Mouse (Mus musculus) heart, postnatal 0 days (tissue): Measurements from ENCODE around the gene Slit1. TPM values are rescaled to one million over a fixed set of nuclear protein-coding genes. Genes with fewer than 3 reads are reported as not detected.

ENCODE experiments used
- ATAC-seq: fragments of 200-750 bp; cut with Nextera tagmentation; 2 replicates; pipeline ENCODE4 v1.8.0; 2017; ENCODE audit warnings: low read depth, moderate number of reproducible peaks, moderate library complexity; ENCODE audit not compliant: insufficient read depth
- DNase-seq: peaks from one replicate; pipeline ENCODE4 v3.0.0-alpha.2; 2016; ENCODE audit warnings: low spot score
- H3K27ac ChIP-seq: fragments of 300-500 bp; sonication (generic); 2 replicates; pipeline ENCODE4 v1.5.1; 2014; ENCODE audit warnings: low read depth, mild to moderate bottlenecking
- H3K27me3 ChIP-seq: fragments of 300-500 bp; sonication (generic); 2 replicates; pipeline ENCODE4 v1.6.1; 2014; ENCODE audit warnings: low read length, mixed read lengths; ENCODE audit not compliant: control insufficient read depth, insufficient read depth
- H3K36me3 ChIP-seq: fragments of 300-500 bp; sonication (generic); replicated peaks from 2 replicates; pipeline ENCODE4 v1.6.1; 2014; ENCODE audit warnings: low read length, mixed read lengths; ENCODE audit not compliant: control insufficient read depth, insufficient read depth
- H3K4me1 ChIP-seq: fragments of 300-500 bp; sonication (generic); 2 replicates; pipeline ENCODE4 v1.6.1; 2014; ENCODE audit warnings: antibody characterized with exemption; ENCODE audit not compliant: control insufficient read depth, insufficient read depth
- H3K4me2 ChIP-seq: fragments of 300-500 bp; sonication (generic); 2 replicates; pipeline ENCODE4 v1.6.1; 2014; ENCODE audit warnings: low read depth, mild to moderate bottlenecking, low read length, moderate library complexity
- H3K4me3 ChIP-seq: fragments of 300-500 bp; sonication (generic); 2 replicates; pipeline ENCODE4 v1.5.1; 2014; ENCODE audit warnings: low read depth, low read length
- H3K9ac ChIP-seq: fragments of 300-500 bp; sonication (generic); replicated peaks from 2 replicates; pipeline ENCODE4 v1.6.1; 2014; ENCODE audit warnings: low read depth, low read length, mixed read lengths
- H3K9me3 ChIP-seq: fragments of 300-500 bp; sonication (generic); replicated peaks from 2 replicates; pipeline ENCODE4 v1.6.1; 2016; ENCODE audit warnings: low read length; ENCODE audit not compliant: control insufficient read depth
- CTCF ChIP-seq: IDR thresholded peaks from 2 replicates; pipeline ENCODE4 v1.5.1; 2016; ENCODE audit warnings: antibody characterized with exemption, control low read depth, low read depth
- EP300 ChIP-seq: IDR thresholded peaks from 2 replicates; pipeline ENCODE4 v1.6.1; 2016; ENCODE audit warnings: antibody characterized with exemption, low read depth
- WGBS: fragments of 180-500 bp; shearing (Covaris S2); extraction: QIAGEN DNeasy Blood & Tissue Kit; methylation state at CpG from one replicate; pipeline ENCODE4 v1.1.7; 2014; 5-methylcytosine and 5-hydroxymethylcytosine counted together
- polyA plus RNA-seq: library from polyadenylated mRNA; unstranded; fragments of >200 nt; fragmentation: Nextera tagmentation; extraction: Ambion mirVana; gene quantifications from 2 replicates; pipeline ENCODE4 v1.2.1, GENCODE M21; 2015
- total RNA-seq: library from RNA; depleted of rRNA; stranded (reverse); fragments of >200 nt; gene quantifications from 2 replicates; pipeline ENCODE4 v1.2.3, GENCODE M21; 2014; ENCODE audit warnings: low replicate concordance

The Slit1 gene
- total and polyA plus RNA-seq, 2 experiments from 2014 or later, result 0.61 TPM; not detected in 1

DNA sequence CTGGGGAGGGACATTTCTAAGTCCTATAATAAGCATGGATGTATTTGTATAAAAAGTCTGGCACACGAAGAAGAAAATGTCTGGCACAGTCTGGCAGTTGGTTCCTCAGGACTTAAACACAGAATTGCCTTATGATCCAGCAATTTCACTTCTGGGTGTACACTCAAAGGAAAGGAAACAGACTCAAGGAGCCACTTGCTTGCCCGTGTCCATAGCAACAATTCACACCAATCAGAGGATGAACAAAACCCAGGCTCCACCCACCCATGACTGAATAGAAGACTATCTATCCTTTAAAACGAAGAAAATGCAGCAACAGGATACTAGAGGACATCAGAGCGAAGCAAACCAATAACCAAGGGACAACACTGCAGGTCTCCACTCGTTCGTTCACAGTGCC, 48.4 kb downstream of the Slit1 start:
- no peak overlapping the region for H3K9ac ChIP-seq
- no peak for ATAC-seq
- H3K9me3 ChIP-seq, result no peaks in the 10 kb centered on the region
- TF ChIP-seq EP300 (no peak), CTCF (no peak)
- no peak overlapping the region for H3K4me3 ChIP-seq
- no peaks in the 10 kb centered on the region for H3K4me1 ChIP-seq
- WGBS, result 59% methylated on average over 6 of the region's 6 CpGs
- H3K27ac ChIP-seq, result no peak overlapping the region
- H3K27me3 ChIP-seq, result 0 out of 2 replicates have a peak, but pooled peaks cover 18% of the 10 kb centered on the region
- H3K36me3 ChIP-seq, result no peaks in the 10 kb centered on the region
- DNase-seq, result no peak
- no peak overlapping the region for H3K4me2 ChIP-seq

DNA sequence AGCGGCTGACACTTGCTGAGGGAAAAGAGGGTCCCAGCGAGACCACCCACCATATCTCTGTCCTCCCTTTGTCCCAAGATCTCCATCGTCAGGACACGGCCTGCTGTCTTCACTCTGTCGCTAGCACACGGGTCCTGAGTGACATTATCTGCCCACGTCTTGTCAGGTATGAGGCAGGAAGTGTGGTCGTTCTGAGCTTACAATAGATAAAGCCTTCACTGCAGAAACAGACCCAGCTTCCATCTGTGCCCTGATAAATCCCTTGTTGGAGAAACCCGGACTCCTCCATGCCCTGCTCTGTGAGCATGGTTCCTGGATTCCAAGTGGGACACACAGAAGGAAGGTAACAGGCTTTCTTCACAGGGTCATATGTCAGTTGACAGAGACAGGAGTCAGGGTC, 48.9 kb downstream of the Slit1 start:
- DNase-seq (no peak), ATAC-seq (no peak)
- Histone ChIP-seq H3K36me3 (no peaks in the 10 kb centered on the region), H3K9me3 (no peaks in the 10 kb centered on the region), H3K9ac (no peak overlapping the region), H3K27ac (no peak overlapping the region), H3K4me2 (no peak overlapping the region), H3K4me3 (no peak overlapping the region), H3K4me1 (no peaks in the 10 kb centered on the region), H3K27me3 (0 out of 2 replicates have a peak, but pooled peaks cover 18% of the 10 kb centered on the region)
- no peak for TF ChIP-seq EP300
- TF ChIP-seq CTCF, result no peak
- 13% methylated on average over 9 of the region's 9 CpGs for WGBS

DNA sequence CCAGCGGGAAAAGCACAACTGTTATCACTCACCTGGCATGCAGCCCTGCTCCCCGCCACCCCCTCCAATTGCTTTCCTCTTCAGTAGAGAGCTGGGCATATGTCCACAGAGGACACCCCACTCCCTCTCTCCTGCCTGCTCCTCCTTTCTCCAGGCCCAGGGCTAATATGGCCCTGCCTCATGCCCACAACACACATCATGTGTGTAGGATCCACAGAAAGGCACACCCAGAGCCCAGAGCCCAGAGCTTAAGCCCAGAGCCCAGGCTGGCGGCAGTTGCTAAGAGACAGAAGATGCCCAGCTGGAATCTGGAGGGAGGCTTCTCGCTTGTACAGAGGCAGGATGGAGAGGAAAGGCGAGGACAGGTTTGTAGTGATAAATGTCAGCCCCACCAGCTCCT, 49.7 kb downstream of the Slit1 start:
- no peak overlapping the region for H3K4me2 ChIP-seq
- H3K4me1 ChIP-seq, result no peaks in the 10 kb centered on the region
- TF ChIP-seq CTCF, result no peak
- no peak for TF ChIP-seq EP300
- H3K9me3 ChIP-seq, result no peaks in the 10 kb centered on the region
- H3K9ac ChIP-seq, result no peak overlapping the region
- H3K36me3 ChIP-seq, result no peaks in the 10 kb centered on the region
- no peak overlapping the region for H3K4me3 ChIP-seq
- H3K27me3 ChIP-seq, result 0 out of 2 replicates have a peak, but pooled peaks cover 18% of the 10 kb centered on the region
- 15% methylated on average over 5 of the region's 5 CpGs for WGBS
- no peak for ATAC-seq
- DNase-seq, result no peak
- H3K27ac ChIP-seq, result no peak overlapping the region

DNA sequence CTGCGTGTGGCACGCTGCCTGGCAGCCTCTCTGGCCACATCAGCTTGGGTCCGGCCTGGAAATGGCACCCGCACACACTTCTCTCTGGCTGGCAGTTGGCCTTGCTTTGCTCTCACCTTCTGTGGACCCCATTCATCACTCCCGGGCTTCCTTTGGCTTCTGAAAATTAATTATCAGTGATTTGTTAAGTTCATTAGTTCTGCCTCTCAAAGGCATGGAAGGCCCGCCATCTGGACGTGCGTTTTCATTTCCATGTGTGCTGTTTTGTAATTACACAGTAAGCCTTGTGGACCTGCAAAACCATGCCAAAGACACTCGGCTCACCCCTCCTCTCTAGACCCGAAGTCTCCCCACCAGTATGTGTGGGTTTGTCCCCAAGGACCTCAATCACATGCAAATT, 53.4 kb downstream of the Slit1 start:
- Histone ChIP-seq H3K27me3 (0 out of 2 replicates have a peak, but pooled peaks cover 4% of the 10 kb centered on the region), H3K27ac (no peak overlapping the region), H3K4me2 (no peak overlapping the region), H3K4me1 (no peaks in the 10 kb centered on the region), H3K9ac (no peak overlapping the region), H3K4me3 (no peak overlapping the region), H3K36me3 (no peaks in the 10 kb centered on the region), H3K9me3 (no peaks in the 10 kb centered on the region)
- ATAC-seq (no peak), DNase-seq (no peak)
- WGBS, result 80% methylated on average over 10 of the region's 10 CpGs
- TF ChIP-seq CTCF, result no peak
- TF ChIP-seq EP300, result no peak

DNA sequence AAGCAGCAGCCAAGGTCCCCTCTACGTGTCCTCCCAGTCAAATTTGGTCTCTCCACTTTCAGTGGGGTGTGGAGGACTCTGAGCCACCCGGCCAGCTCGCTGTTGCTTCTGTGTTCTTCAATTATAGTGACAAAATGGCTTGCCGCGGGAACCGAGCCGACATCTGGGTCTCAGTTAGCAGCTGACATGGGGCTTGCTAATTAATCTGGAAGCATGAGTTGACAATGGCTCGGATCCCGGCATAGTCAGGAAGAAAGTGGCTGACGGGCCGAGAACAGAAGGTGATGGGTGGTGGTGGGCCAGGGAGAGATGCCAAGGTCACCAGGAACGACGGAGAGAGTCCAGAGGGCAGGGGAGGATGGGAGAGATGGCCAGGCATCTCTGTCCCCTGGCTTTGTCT, 55.2 kb downstream of the Slit1 start:
- Histone ChIP-seq H3K36me3 (no peaks in the 10 kb centered on the region), H3K4me3 (no peak overlapping the region), H3K27me3 (no peaks in the 10 kb centered on the region; the same call in 1 of the 2 replicates), H3K27ac (no peak overlapping the region), H3K9me3 (no peaks in the 10 kb centered on the region), H3K9ac (no peak overlapping the region), H3K4me1 (no peaks in the 10 kb centered on the region), H3K4me2 (no peak overlapping the region)
- no peak for ATAC-seq
- DNase-seq, result no peak
- TF ChIP-seq CTCF (no peak), EP300 (no peak)
- whole genome bisulfite sequencing, result 56% methylated on average over 13 of the region's 13 CpGs

DNA sequence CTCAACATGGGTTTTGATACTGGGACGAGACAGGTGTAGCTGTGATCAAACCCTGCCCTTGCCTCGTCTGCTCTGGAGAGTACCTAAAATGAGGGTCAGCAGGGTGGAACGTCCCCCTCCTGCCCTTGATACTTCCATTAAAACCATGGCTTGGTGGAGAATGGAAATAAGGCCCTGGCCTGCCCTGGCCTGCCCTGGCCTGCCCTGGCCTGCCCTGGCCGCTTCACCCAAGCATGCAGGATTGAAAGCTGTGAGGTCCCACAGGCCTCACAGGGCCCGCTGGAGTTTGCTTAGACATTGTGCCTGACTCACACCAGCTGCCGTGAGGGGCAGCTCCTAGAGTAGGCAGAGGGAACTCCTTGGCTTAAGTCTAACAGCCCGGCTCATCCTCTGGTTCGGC, 55.6 kb downstream of the Slit1 start:
- no peak for TF ChIP-seq EP300
- no peak for TF ChIP-seq CTCF
- Histone ChIP-seq H3K4me2 (no peak overlapping the region), H3K4me1 (no peaks in the 10 kb centered on the region), H3K9ac (no peak overlapping the region), H3K36me3 (no peaks in the 10 kb centered on the region), H3K9me3 (no peaks in the 10 kb centered on the region), H3K27ac (no peak overlapping the region), H3K27me3 (no peaks in the 10 kb centered on the region; the same call in 1 of the 2 replicates), H3K4me3 (no peak overlapping the region)
- ATAC-seq (no peak), DNase-seq (no peak)
- WGBS, result 79% methylated on average over 8 of the region's 8 CpGs
